Mouse (Mus musculus): Measurements from ENCODE around the gene Uba2.

The Uba2 gene

GRCm38 (mm10) chr7:34166850-34167249, 2.5 kb downstream of the Uba2 start:
- DNase-seq (ENCODE audit: low spot score in 2 of 2), result no peak

- DNase-seq (ENCODE audit: low spot score in 2 of 2), result no peak
Measured at GRCm38 (mm10) chr7:34165999-34166398, 3.4 kb downstream of the Uba2 start.

- no peak for DNase-seq (ENCODE audit: low spot score in 2 of 2)
Measured at GRCm38 (mm10) chr7:34164671-34165070, 4.7 kb downstream of the Uba2 start.

- no peak for DNase-seq (ENCODE audit: low spot score in 2 of 2)
Measured at GRCm38 (mm10) chr7:34159167-34159566, 10.2 kb downstream of the Uba2 start.

- DNase-seq (ENCODE audit: low spot score in 2 of 2), result no peak
Measured at GRCm38 (mm10) chr7:34157994-34158393, 11.4 kb downstream of the Uba2 start.

GRCm38 (mm10) chr7:34147193-34147592, 22.2 kb downstream of the Uba2 start:
- no peak for DNase-seq (ENCODE audit: low spot score in 2 of 2)

GRCm38 (mm10) chr7:34141123-34141522, 28.3 kb downstream of the Uba2 start:
- peak in 1 of 2 experiments; percentile 37 for DNase-seq (ENCODE audit: low spot score in 2 of 2)

GRCm38 (mm10) chr7:34139493-34139892, 29.9 kb downstream of the Uba2 start:
- peak in 1 of 2 experiments; percentile 31 for DNase-seq (ENCODE audit: low spot score in 2 of 2)

- DNase-seq (ENCODE audit: low spot score in 2 of 2), result no peak
Measured at GRCm38 (mm10) chr7:34134336-34134735, 35.1 kb downstream of the Uba2 start.

- peak; percentile 77 to 81 for DNase-seq (ENCODE audit: low spot score in 2 of 2)
Measured at GRCm38 (mm10) chr7:34133117-34133762, 36.2 kb downstream of the Uba2 start, which contains the start of gene Wtip. TSS of gene Wtip (minus strand) at chr7:34133268.

- peak; percentile 37 to 42 for DNase-seq (ENCODE audit: low spot score in 2 of 2)
Measured at GRCm38 (mm10) chr7:34132355-34133079, 36.9 kb downstream of the Uba2 start.

GRCm38 (mm10) chr7:34131959-34132354, 37.4 kb downstream of the Uba2 start:
- DNase-seq (ENCODE audit: low spot score in 2 of 2), result no peak

- peak in 1 of 2 experiments; percentile 33 for DNase-seq (ENCODE audit: low spot score in 2 of 2)
Measured at GRCm38 (mm10) chr7:34131118-34131517, 38.3 kb downstream of the Uba2 start.

- no peak for DNase-seq (ENCODE audit: low spot score in 2 of 2)
Measured at GRCm38 (mm10) chr7:34126291-34126690, 43.1 kb downstream of the Uba2 start.

- DNase-seq (ENCODE audit: low spot score in 2 of 2), result peak in 1 of 2 experiments; percentile 30
Measured at GRCm38 (mm10) chr7:34125346-34125745, 44.1 kb downstream of the Uba2 start.

GRCm38 (mm10) chr7:34122987-34123720, 46.2 kb downstream of the Uba2 start:
- DNase-seq (ENCODE audit: low spot score in 2 of 2), result peak; percentile 41 to 44

GRCm38 (mm10) chr7:34120636-34121035, 48.8 kb downstream of the Uba2 start:
- DNase-seq (ENCODE audit: low spot score in 2 of 2), result peak in 1 of 2 experiments; percentile 39

- DNase-seq (ENCODE audit: low spot score in 2 of 2), result peak in 1 of 2 experiments; percentile 22
Measured at GRCm38 (mm10) chr7:34116601-34117000, 52.8 kb downstream of the Uba2 start.

GRCm38 (mm10) chr7:34109190-34109589, 60.2 kb downstream of the Uba2 start:
- no peak for DNase-seq (ENCODE audit: low spot score in 2 of 2)

- DNase-seq (ENCODE audit: low spot score in 2 of 2), result no peak
Measured at GRCm38 (mm10) chr7:34101276-34101675, 68.1 kb downstream of the Uba2 start.

- no peak for DNase-seq (ENCODE audit: low spot score in 2 of 2)
Measured at GRCm38 (mm10) chr7:34100002-34100401, 69.4 kb downstream of the Uba2 start.

- DNase-seq (ENCODE audit: low spot score in 2 of 2), result no peak
Measured at GRCm38 (mm10) chr7:34094911-34095481, 74.4 kb downstream of the Uba2 start, which contains the start of gene Scgb1b30. TSS of gene Scgb1b30 (plus strand) at chr7:34095431.
